Mouse (Mus musculus): ENCODE results near the gene Dbp.

Gene Dbp

DNA sequence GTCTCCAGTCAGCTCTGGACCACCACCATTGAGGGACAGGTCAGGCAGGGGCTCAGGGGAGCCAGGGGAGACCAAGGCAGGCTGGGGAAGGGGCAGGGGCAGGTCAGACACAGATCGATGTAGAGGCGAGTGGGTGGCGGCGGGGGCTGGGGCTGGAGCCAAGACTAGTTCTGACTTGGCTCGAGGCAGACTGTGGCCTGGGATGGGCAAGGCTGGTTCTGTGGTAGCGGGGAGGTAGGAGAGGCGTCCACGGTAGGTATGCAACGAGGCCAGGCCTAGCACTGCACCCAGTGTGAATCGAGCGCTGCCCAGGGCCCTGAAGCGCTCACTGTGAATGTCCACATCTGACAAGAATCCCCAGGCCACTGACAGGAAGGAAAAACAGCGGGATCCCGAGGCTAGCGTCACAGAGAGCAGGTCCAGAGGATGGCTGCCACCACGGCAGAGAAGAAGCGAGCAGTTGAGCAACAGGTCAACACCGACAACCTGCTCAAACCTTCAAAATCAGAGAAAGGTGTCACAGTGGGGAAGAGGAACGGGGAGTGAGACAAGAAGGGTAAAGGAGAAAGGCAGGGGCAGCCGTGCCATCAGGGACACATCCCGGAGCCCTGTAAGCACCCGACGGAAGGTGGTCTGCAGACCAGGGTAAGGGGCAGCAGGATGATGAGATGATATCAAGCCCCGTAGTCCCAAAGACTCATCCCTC, 6.6 kb downstream of the Dbp start:
- DNase-seq (ENCODE audit: low spot score in 2 of 2): no peak

GRCm38 (mm10) chr7:45712022-45712757, 7.3 kb downstream of the Dbp start:
- DNase-seq (ENCODE audit: low spot score in 2 of 2): no peak

GRCm38 (mm10) chr7:45713396-45713795, 8.5 kb downstream of the Dbp start:
- DNase-seq (ENCODE audit: low spot score in 2 of 2): no peak

DNA sequence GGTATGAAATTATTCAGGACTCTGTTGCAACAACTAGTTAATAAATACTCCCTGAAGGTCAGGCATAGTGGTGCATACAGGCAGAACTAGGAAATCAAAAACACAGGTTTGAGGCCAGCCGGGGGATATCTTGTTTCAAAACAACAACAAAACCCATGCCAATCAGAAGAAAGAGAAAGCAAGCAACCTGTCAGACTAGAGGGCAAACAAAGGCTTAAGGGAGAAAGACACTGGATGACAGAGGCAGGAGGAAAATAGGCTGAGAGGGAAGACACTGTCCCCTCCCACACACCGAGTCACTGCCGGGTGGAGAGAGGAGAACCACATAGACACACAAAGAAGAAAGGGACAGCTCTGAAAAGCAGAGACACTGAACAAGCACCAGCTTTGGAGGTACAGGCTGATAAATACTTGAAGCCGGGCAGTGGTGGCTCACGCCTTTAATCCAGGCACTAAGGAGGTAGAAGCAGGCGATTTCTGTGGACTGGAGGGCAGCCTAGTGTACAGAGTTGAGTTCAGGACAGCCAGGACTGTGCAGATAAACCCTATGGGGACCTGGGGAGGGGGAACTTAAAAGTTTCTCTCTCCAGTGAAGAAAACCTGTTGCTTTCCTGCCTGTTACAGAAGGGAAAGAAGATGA, 9.1 kb downstream of the Dbp start:
- no peak for DNase-seq (ENCODE audit: low spot score in 2 of 2)

DNA sequence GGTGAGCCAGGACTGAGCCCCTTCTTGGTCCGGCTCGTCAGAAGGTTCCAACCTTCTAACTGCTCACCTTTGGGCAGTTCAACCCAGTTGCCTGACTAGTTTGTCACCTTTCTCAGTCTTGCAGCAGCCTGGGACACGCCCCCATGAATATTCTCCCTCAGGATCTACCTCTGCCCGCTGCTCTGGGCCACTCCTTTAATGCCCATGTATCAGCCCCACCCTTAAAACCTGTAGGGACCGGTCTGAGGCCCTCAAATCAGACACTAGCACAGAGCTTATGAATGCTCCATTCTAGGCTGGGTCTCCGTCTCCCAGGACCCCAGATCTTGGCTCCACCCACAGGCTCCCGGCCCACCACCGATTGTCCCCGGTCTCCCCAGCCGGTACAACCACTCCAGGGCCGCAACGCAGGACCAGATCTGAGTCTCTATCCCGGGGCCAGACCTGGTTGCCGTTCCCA, 9.8 kb downstream of the Dbp start:
- DNase-seq (ENCODE audit: low spot score in 2 of 2): no peak

DNA sequence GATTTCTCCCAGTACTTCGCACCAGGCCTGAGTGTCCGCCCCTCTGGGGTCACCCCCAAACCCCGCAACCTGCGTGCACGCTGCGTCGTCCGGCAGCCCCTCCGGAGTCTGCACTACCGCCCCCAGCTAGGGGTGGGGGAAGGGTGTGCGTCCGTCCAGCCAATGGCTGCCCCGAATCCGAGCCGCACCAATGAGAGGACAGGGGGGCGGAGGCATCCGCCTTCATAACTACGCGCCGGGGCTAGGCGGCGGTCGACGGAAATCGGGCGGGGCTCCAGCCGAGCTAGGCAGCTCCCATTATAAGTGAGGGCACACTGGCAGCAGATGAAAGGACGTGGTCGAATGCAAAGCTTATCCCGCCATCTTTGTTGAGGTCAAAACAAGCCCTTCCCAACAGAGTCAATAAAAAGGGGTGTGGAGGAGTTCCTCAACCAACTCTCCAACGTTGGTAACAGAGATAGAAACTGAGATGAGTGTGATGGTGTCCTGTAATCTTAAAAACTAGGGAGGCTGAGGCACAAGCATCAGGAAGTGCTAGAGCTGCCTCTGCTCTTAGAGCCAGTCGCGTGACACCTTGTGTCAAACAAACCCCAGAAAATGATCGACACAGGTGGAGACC, 10.3 kb downstream of the Dbp start, which contains the start of gene Rpl18:
Rpl18 (plus strand) TSS at position 368 of the 619 bp plus-strand sequence.
- peak; percentile 97 to 99 for DNase-seq (ENCODE audit: low spot score in 2 of 2)

- DNase-seq (ENCODE audit: low spot score in 2 of 2): no peak
These were observed 11.0 kb downstream of the Dbp start for GRCm38 (mm10) chr7:45715741-45716459.

- DNase-seq (ENCODE audit: low spot score in 2 of 2): no peak
These were observed 11.6 kb downstream of the Dbp start for GRCm38 (mm10) chr7:45716460-45716857.

DNA sequence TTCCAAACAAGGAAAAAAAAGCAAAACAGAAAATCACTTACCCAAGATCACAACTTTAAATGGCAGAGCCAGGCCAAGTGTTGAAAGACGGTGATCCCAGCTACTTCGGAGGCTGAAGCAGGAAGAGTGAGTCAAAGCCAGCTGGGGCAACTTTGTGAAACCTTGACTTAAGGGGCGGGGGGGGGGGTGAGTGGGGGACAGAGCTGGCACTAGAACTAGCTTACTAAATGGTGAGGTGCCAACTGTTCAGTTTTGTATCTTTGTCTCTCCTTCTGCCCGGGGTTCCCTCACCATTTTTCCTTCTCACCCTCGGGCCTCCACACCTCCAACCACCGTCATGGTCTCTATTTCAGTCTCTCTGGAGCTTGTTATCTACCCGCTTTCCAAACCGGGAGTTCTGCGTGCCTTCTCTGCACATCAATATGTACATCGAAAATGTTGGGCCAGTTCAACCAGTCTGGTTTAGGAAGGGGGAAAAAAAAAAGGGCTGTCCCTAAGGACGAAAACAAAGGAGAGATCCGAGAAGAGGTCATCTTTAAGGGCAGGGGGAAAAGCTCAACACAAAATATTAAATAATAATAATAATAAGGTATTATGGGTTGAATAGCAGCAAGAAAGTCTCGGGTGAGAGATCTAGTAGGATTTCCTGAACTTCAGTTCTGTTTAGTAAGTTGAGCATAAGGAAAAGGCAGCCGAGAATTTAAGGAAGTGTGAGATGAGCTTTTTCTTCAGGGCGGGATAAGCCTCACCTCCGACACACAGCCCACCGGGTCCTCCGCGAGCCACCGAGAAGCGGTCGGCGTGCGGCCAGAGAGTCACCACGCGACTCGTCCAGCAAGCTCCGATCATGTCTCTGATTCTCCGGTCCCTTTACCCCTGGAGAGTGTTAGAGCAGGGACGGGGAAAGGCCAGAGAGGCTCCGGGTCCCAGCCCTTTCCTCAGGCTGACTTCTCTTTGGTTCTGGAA, 12.3 kb downstream of the Dbp start:
- DNase-seq (ENCODE audit: low spot score in 2 of 2): no peak

DNA sequence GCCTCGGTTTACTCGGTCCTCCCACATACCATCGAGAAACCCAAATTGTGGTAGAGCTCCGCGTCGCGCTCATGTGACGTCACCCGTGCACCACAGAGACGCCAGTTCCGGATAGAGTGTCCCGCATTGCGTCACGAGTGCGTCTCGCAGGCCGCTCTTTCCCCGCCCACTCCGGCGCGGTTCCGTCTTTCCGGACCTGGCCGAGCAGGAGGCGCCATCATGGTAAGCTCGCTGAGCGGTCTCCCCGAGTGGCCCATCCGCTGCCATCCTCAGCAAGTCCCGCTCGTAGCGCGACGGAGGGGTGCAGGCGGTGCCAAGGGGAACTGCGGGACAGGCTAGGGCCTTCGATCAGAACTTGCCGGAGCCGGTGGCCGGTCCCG, 13.0 kb downstream of the Dbp start, which contains the start of gene Sphk2:
Sphk2 (minus strand) TSS at position 85 of the 380 bp plus-strand sequence.
- peak; percentile 96 to 99 for DNase-seq (ENCODE audit: low spot score in 2 of 2)

- DNase-seq (ENCODE audit: low spot score in 2 of 2): no peak
These were observed 13.4 kb downstream of the Dbp start for GRCm38 (mm10) chr7:45718331-45718730.

DNA sequence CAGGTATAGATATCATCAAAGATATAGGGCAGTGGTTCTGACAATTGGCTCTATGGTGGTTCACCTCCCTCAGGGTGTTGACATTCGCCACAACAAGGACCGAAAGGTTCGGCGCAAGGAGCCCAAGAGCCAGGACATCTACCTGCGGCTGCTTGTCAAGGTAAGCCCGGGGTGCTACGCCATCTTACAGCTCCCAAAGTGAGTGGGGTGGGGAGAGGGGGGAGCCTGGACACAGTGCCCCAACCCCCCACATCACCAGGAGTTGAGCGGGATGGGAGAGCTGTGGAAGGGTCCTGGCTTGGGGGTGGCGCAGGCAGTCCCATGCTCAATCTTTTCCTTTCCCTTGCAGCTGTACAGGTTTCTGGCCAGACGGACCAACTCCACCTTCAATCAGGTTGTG, 14.3 kb downstream of the Dbp start:
- no peak for DNase-seq (ENCODE audit: low spot score in 2 of 2)

GRCm38 (mm10) chr7:45719738-45720412, 15.0 kb downstream of the Dbp start:
- no peak for DNase-seq (ENCODE audit: low spot score in 2 of 2)

- no peak for DNase-seq (ENCODE audit: low spot score in 2 of 2)
These were observed 15.7 kb downstream of the Dbp start, which contains the start of gene Fam83e for GRCm38 (mm10) chr7:45720413-45721233. TSS of gene Fam83e (plus strand) at chr7:45721212.

DNA sequence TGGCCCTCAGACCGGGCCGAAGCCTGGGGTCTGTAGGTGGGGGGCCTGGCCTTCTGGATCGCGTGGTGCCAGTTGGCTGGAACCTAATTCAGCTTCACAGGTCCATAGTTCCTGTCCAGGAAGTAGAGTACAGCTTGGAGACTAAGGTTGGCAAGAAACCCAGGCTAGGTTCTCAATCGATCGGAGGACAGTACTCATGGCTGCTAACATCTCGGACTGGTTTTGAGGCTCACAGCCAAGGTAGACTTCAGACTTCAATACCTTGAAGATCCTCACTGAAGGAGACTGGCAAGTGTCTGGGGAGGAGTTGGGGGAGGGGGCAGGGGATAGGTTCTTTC, 16.3 kb downstream of the Dbp start:
- no peak for DNase-seq (ENCODE audit: low spot score in 2 of 2)

DNA sequence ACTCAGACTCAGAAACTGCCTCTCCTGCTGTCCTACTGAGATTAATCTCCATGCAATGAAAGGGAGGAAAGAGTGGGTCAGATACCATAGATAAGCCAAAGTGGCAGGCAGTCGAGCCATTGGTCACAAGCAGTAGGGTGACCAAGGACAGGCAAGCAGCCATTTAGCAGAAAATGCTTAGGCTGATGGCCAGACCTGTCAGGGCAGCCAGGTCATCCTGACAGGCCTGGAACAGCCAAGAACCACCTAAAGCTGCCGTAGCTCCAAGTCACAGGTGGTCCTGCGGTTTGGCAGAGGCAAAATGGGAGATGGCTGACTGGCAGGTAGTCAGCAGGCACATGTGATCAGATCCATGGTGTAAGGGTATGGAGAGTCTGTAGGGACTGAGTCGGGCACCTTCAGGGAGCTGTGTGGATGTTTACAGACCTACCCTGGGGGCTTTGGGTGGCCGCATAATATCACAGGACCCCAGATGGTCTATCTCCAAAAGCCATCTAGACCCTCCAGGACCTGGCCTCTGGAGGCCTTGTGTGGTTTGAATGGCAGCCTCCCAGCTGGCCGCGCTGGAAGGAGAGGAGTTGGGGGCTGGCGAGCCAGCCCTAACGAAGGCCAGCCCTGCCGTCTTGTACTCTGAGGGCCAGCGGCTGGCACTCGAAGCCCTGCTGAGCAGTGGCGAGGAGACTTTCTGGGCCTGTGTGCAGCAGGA, 16.9 kb downstream of the Dbp start:
- DNase-seq (ENCODE audit: low spot score in 2 of 2): no peak

GRCm38 (mm10) chr7:45722348-45722713, 17.4 kb downstream of the Dbp start:
- DNase-seq (ENCODE audit: low spot score in 2 of 2): no peak

DNA sequence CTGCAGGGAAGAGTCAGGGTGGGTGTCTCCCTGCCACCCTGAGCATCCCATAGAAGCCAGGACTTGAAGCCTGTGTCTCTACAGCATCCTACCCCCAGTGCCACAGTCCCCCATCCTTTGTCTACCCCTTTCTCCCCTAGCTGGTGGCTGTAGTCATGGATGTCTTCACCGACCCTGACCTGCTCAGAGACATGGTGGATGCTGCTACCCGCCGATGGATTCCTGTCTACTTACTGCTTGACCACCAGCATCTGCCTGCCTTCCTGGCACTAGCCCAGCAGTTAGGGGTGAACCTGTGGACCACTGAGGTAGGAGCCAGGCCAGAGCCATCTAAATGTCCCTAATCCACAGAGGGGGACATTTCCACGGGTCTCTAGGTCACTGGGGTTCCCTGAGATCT, 18.4 kb downstream of the Dbp start:
- no peak for DNase-seq (ENCODE audit: low spot score in 2 of 2)
